Mouse (Mus musculus) heart, postnatal 14 days (tissue): Measurements from ENCODE around the gene Gm49333. TPM values are rescaled to one million over a fixed set of nuclear protein-coding genes. Genes with fewer than 3 reads are reported as not detected.

ENCODE experiments used
- DNase-seq, 2 experiments: peaks; one replicate each; pipeline ENCODE4 v3.0.0; 2021 to 2022
- intact Hi-C: fragments of 180-260 bp; cut with DNase I; formaldehyde crosslinking; loops from one replicate; pipeline ENCODE4 v1.15.1; 2025
- microRNA-seq, 2 experiments: library from miRNA; unstranded; fragments of <30 nt; microRNA quantifications; one replicate each; pipeline ENCODE4 v1.2.0; 2021 to 2022
- total RNA-seq, 2 experiments: library from RNA; stranded (reverse); gene quantifications; 2 replicates each; pipeline ENCODE4 v1.2.3; 2021

The Gm49333 gene
- total RNA-seq, 2 experiments from 2014 or later: 0.29 TPM; not detected in 1

GRCm38 (mm10) chr16:20675213-20675612 is 63.8 kb downstream of the Gm49333 start:
- intact Hi-C loops: no loop called here
- DNase-seq: no peak

- no peak for DNase-seq
- intact Hi-C loops: no loop called here
Observed at GRCm38 (mm10) chr16:20676702-20677101, 65.3 kb downstream of the Gm49333 start.

GRCm38 (mm10) chr16:20677380-20677779 is 66.0 kb downstream of the Gm49333 start:
- DNase-seq: no peak
- intact Hi-C loops: no loop called here

GRCm38 (mm10) chr16:20677974-20678675 is 66.7 kb downstream of the Gm49333 start:
- DNase-seq: peak; percentile 86 to 90
- intact Hi-C loops: no loop called here

GRCm38 (mm10) chr16:20690774-20691173 is 79.4 kb downstream of the Gm49333 start:
- intact Hi-C loops: no loop called here

GRCm38 (mm10) chr16:20691617-20692016 is 80.2 kb downstream of the Gm49333 start:
- intact Hi-C loops: loop anchor here (1.0 kb wide), 1 partner anchor 17 kb away; no protein-coding TSS in a partner anchor
- DNase-seq: no peak

More at GRCm38 (mm10) chr16:20690774-20691173, 79.4 kb downstream of the Gm49333 start:
- no peak for DNase-seq

- intact Hi-C loops: loop anchor here (1.0 kb wide), 1 partner anchor 18 kb away; no protein-coding TSS in a partner anchor
- no peak for DNase-seq
Observed at GRCm38 (mm10) chr16:20692241-20692965, 81.0 kb downstream of the Gm49333 start.

GRCm38 (mm10) chr16:20693111-20693701 is 81.8 kb downstream of the Gm49333 start, which contains the start of gene Fam131a:
TSS of gene Fam131a (plus strand) at chr16:20693241.
- intact Hi-C loops: no loop called here
- peak; percentile 91 to 94 for DNase-seq

- peak; percentile 56 to 63 for DNase-seq
- intact Hi-C loops: no loop called here
Observed at GRCm38 (mm10) chr16:20694781-20695180, 83.4 kb downstream of the Gm49333 start.

Small RNA genes lying within 50 kb of the gene (microRNA-seq; reads per million reads assigned to microRNA genes)
- 3.2 to 279 reads per million in 2 experiments for gene Mir1224

Other genes starting within 250 kb of the Gm49333 start
- gene Abcc5, start 185.2 kb upstream of the Gm49333 start, total RNA-seq: 10 to 100 TPM; 42.0 to 43.3 TPM
- 10 to 100 TPM; 49.7 to 50.4 TPM for gene Eif2b5, start 112.8 kb upstream of the Gm49333 start, total RNA-seq
- gene Dvl3, start 94.6 kb upstream of the Gm49333 start, total RNA-seq: 10 to 100 TPM; 51.1 to 51.7 TPM
- 100 to 1,000 TPM; 218 to 220 TPM for gene Ap2m1, start 76.1 kb upstream of the Gm49333 start, total RNA-seq
- gene Abcf3, start 63.0 kb upstream of the Gm49333 start, total RNA-seq: 10 to 100 TPM; 69.1 to 72.7 TPM
- gene Vwa5b2, start 22.1 kb upstream of the Gm49333 start, total RNA-seq: not detected
- gene Eef1akmt4, start within 50 bp of the Gm49333 start, total RNA-seq: 1 to 10 TPM; 4.9 to 5.6 TPM
- gene Alg3, start 125 bp downstream of the Gm49333 start, total RNA-seq: 10 to 100 TPM; 10.4 to 10.5 TPM
- gene Camk2n2, start 9.7 kb downstream of the Gm49333 start, total RNA-seq: under 1 TPM; 0.73 to 0.79 TPM
- under 1 TPM; 0.34 to 0.86 TPM for gene Ece2, start 18.2 kb downstream of the Gm49333 start, total RNA-seq
- 100 to 1,000 TPM; 191 to 193 TPM for gene Psmd2, start 40.0 kb downstream of the Gm49333 start, total RNA-seq
- gene Eif4g1, start 56.7 kb downstream of the Gm49333 start, total RNA-seq: 100 to 1,000 TPM; 329 to 343 TPM
- 10 to 100 TPM; 26.6 to 29.8 TPM for gene Fam131a, start 81.6 kb downstream of the Gm49333 start, total RNA-seq
- gene Polr2h, start 106.1 kb downstream of the Gm49333 start, total RNA-seq: 10 to 100 TPM; 10.2 TPM
- 1 to 10 TPM; 2.2 to 2.4 TPM for gene Clcn2, start 106.1 kb downstream of the Gm49333 start, total RNA-seq
- 1 to 10 TPM; 2.4 to 2.5 TPM for gene Chrd, start 121.5 kb downstream of the Gm49333 start, total RNA-seq
- gene Thpo, start 122.9 kb downstream of the Gm49333 start, total RNA-seq: under 1 TPM; 0.15 to 0.36 TPM